Comparison of ENCODE assay signal across 9 mouse cellular contexts in the genomic region with DNA sequence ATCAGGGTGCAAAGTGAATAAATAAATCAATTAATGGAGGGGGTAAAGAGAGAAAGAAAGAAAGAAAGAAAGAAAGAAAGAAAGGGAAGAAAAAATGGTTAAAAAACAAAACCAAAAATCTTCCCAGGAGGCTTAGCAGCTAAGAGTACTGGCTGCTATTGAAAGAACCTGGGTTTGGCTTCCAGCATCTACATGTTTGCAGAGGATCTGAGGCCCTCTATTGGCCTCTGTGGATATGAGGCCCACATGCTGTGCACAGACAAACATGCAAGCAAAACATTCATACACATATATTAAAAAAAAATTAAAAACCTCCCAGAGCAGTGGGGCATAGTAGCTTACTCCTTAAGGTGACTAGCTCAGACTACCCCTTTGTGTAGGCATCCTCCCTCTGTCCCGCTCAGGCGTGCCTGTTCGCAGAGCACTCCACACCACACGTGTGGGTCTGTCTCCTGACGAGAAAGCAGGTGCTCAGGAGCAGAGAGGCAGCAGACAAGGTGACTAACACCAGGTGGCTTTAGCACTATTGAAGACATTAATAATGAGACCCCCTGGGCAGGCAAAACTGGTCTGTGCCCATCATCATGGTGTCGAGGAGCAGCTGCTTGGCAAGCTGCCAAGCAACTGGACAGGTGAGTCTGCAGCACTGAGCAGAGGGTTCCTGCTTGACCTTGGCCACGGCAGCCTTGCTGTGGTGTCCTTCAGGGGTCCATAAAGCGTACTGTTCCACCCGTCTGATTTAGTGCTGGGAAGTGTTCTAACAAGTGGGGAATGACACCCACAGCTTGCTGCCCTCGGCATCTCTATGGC. TPM values are rescaled to one million over a fixed set of nuclear protein-coding genes. Genes with fewer than 3 reads are reported as not detected.
DNase-seq lines count a peak whose midpoint lies in the region; ATAC-seq and TF ChIP-seq lines count a peak whose summit lies in the region.
"Had no signal": no experiment of that assay in that cellular context is flagged by ENCODE, and none has a peak within 500 bp of the region (broad histone marks: within the 10 kb centered on the region; RNA-seq: fewer than 3 reads in every experiment).

No protein-coding gene starts in this region.

- intact Hi-C loops in heart, postnatal 10 days (cut with DNase I) = no loop called here

- H3K27me3 ChIP-seq in heart, postnatal 0 days (ENCODE audit: control insufficient read depth, insufficient read depth, low read length) = no peaks in the 10 kb centered on the region
- no peaks in the 10 kb centered on the region for H3K27me3 ChIP-seq in intestine, embryonic 16.5 days (replicated peaks; ENCODE audit: control insufficient read depth, insufficient read depth, low read length)
- no peaks in the 10 kb centered on the region for H3K27me3 ChIP-seq in midbrain, postnatal 0 days (ENCODE audit: insufficient read depth, low read length)

- TF ChIP-seq POLR2A in cortical plate, adult 2 months (IDR thresholded peaks at IDR 0.05; ENCODE audit: extremely low read depth, insufficient read depth, low read length) = no peak

- H3K4me2 ChIP-seq in heart, postnatal 0 days (ENCODE audit: low read depth, low read length) = no peak overlapping the region
- no peak overlapping the region for H3K4me2 ChIP-seq in intestine, embryonic 16.5 days (ENCODE audit: low read depth, low read length)
- no peak overlapping the region for H3K4me2 ChIP-seq in midbrain, postnatal 0 days (ENCODE audit: low read depth, low read length, poor library complexity, severe bottlenecking)

- TF ChIP-seq EP300 in heart, postnatal 0 days (IDR thresholded peaks at IDR 0.05; ENCODE audit: low read depth) = no peak

- H3K4me3 ChIP-seq in heart, postnatal 0 days (ENCODE audit: low read depth, low read length) = no peak overlapping the region
- H3K4me3 ChIP-seq in cortical plate, adult 2 months (ENCODE audit: insufficient read depth, low read length) = no peak overlapping the region
- no peak overlapping the region for H3K4me3 ChIP-seq in intestine, embryonic 16.5 days (ENCODE audit: low read length)
- no peak overlapping the region for H3K4me3 ChIP-seq in midbrain, postnatal 0 days (ENCODE audit: low read depth, low read length)

- TF ChIP-seq CTCF in heart, postnatal 0 days (IDR thresholded peaks at IDR 0.05; ENCODE audit: low read depth) = 0 out of 2 replicates have a peak, but pooled peaks have one; percentile 5
- peak; percentile 19; the same call in 1 of the 2 replicates for TF ChIP-seq CTCF in cortical plate, adult 2 months (IDR thresholded peaks at IDR 0.05; ENCODE audit: extremely low read depth, insufficient read depth, low read length)
- peak; percentile 55 for TF ChIP-seq CTCF in midbrain, postnatal 0 days (IDR thresholded peaks at IDR 0.05)

- WGBS in heart, postnatal 0 days = 70% methylated on average over 10 of the region's 10 CpGs
- WGBS in intestine, embryonic 16.5 days = 49% methylated on average over 10 of the region's 10 CpGs
- 67% methylated on average over 10 of the region's 10 CpGs for WGBS in midbrain, postnatal 0 days

- ATAC-seq in heart, postnatal 0 days (ENCODE audit: insufficient read depth, low read depth) = no peak
- peak; percentile 31; the same call in 1 of the 2 replicates for ATAC-seq in intestine, embryonic 16.5 days
- no peak; the same call in 1 of the 2 replicates for ATAC-seq in midbrain, postnatal 0 days (ENCODE audit: low FRiP score)
- ATAC-seq: lung, postnatal 0 days had no signal

- H3K4me1 ChIP-seq in heart, postnatal 0 days (ENCODE audit: control insufficient read depth, insufficient read depth) = peaks cover 21% of the 10 kb centered on the region
- peaks cover 26% of the 10 kb centered on the region for H3K4me1 ChIP-seq in cortical plate, adult 2 months (ENCODE audit: control insufficient read depth, insufficient read depth, low read length)
- H3K4me1 ChIP-seq in intestine, embryonic 16.5 days (ENCODE audit: control insufficient read depth, insufficient read depth, low read length) = peaks cover 40% of the 10 kb centered on the region
- 0 out of 2 replicates have a peak, but pooled peaks cover 4% of the 10 kb centered on the region for H3K4me1 ChIP-seq in midbrain, postnatal 0 days (ENCODE audit: insufficient read depth, low read length)

- no peaks in the 10 kb centered on the region for H3K9me3 ChIP-seq in heart, postnatal 0 days (replicated peaks; ENCODE audit: control insufficient read depth, low read length)
- H3K9me3 ChIP-seq in intestine, embryonic 16.5 days (ENCODE audit: control insufficient read depth, low read length) = no peaks in the 10 kb centered on the region
- H3K9me3 ChIP-seq in midbrain, postnatal 0 days (ENCODE audit: low read length) = no peaks in the 10 kb centered on the region

- no peak overlapping the region for H3K27ac ChIP-seq in heart, postnatal 0 days (ENCODE audit: low read depth)
- H3K27ac ChIP-seq in cortical plate, adult 2 months (ENCODE audit: insufficient read depth, low read length) = 0 out of 2 replicates have a peak overlapping the region, but pooled peaks have one; percentile 9
- H3K27ac ChIP-seq in intestine, embryonic 16.5 days (ENCODE audit: low read length) = peak overlapping the region; percentile 79
- H3K27ac ChIP-seq in midbrain, postnatal 0 days (ENCODE audit: low read depth, low read length) = peak overlapping the region; percentile 14; the same call in 1 of the 2 replicates

- H3K9ac ChIP-seq in heart, postnatal 0 days (replicated peaks; ENCODE audit: low read depth, low read length) = no peak overlapping the region
- no peak overlapping the region for H3K9ac ChIP-seq in intestine, embryonic 16.5 days (ENCODE audit: low read depth, low read length)
- H3K9ac ChIP-seq in midbrain, postnatal 0 days (replicated peaks; ENCODE audit: low read length, poor library complexity, severe bottlenecking) = no peak overlapping the region; the same call in 1 of the 2 replicates

- no peaks in the 10 kb centered on the region for H3K36me3 ChIP-seq in heart, postnatal 0 days (replicated peaks; ENCODE audit: control insufficient read depth, insufficient read depth, low read length)
- H3K36me3 ChIP-seq in intestine, embryonic 16.5 days (ENCODE audit: control insufficient read depth, insufficient read depth, low read length) = no peaks in the 10 kb centered on the region
- H3K36me3 ChIP-seq in midbrain, postnatal 0 days (ENCODE audit: insufficient read depth, low read length) = no peaks in the 10 kb centered on the region

- DNase-seq in heart, postnatal 0 days (ENCODE audit: low spot score) = no peak
- no peak for DNase-seq in heart, postnatal 10 days
- DNase-seq in midbrain, postnatal 0 days (ENCODE audit: low spot score) = peak; percentile 47
- no peak for DNase-seq in thymus, adult 18-20 months
- no peak for DNase-seq in right cerebral cortex, postnatal 14 days
- no peak for DNase-seq in adrenal gland, postnatal 25 days

RNA-seq across cellular contexts. Expression of gene Tom1l2, which starts 33.2 kb away (rescaled TPM):
- 56.8 and 77.3 TPM in 2 replicates for total RNA-seq in heart, postnatal 0 days (2014; rRNA removed; ENCODE audit: low replicate concordance)
- 30.5 and 31.3 TPM in 2 replicates for polyA plus RNA-seq in heart, postnatal 0 days (2015; fragmentation: Nextera tagmentation; extraction: Ambion mirVana)
- total RNA-seq in heart, postnatal 10 days (2021) = 100 to 1,000 TPM in 1 of 2 experiments, 10 to 100 TPM in 1; 97.3 to 100 TPM
- polyA plus RNA-seq in cortical plate, adult 2 months (2012; rRNA removed) = 204 and 213 TPM in 2 replicates
- 29.6 and 33.8 TPM in 2 replicates for polyA plus RNA-seq in intestine, embryonic 16.5 days (2015; fragmentation: Nextera tagmentation; extraction: Ambion mirVana)
- total RNA-seq in midbrain, postnatal 0 days (2014; rRNA removed) = 108 and 120 TPM in 2 replicates
- 49.4 and 51.6 TPM in 2 replicates for polyA plus RNA-seq in midbrain, postnatal 0 days (2015; fragmentation: Nextera tagmentation; extraction: Ambion mirVana)
- total RNA-seq in adrenal gland, postnatal 25 days (2021) = 74.6 and 95.4 TPM in 2 replicates

RNA-seq across cellular contexts. Expression of gene Drc3, which starts 33.7 kb away (rescaled TPM):
- total RNA-seq in heart, postnatal 0 days (2014; rRNA removed; ENCODE audit: low replicate concordance) = 2.0 and 2.9 TPM in 2 replicates
- 2.1 and 2.9 TPM in 2 replicates for polyA plus RNA-seq in heart, postnatal 0 days (2015; fragmentation: Nextera tagmentation; extraction: Ambion mirVana)
- total RNA-seq in heart, postnatal 10 days (2021) = 1 to 10 TPM; 1.6 to 2.3 TPM
- 14.2 and 17.3 TPM in 2 replicates for polyA plus RNA-seq in cortical plate, adult 2 months (2012; rRNA removed)
- polyA plus RNA-seq in intestine, embryonic 16.5 days (2015; fragmentation: Nextera tagmentation; extraction: Ambion mirVana) = 1.9 and 2.2 TPM in 2 replicates
- 9.2 and 14.1 TPM in 2 replicates for total RNA-seq in midbrain, postnatal 0 days (2014; rRNA removed)
- polyA plus RNA-seq in midbrain, postnatal 0 days (2015; fragmentation: Nextera tagmentation; extraction: Ambion mirVana) = 7.1 and 8.6 TPM in 2 replicates
- total RNA-seq in adrenal gland, postnatal 25 days (2021) = 0.81 and 2.3 TPM in 2 replicates

Comparison
In these comparisons a context has a peak if more than half of its experiments do, and no peak if none do; other contexts are left out.
1. CTCF ChIP-seq: peak in every context shown above with its lines; median percentile 55 in midbrain, postnatal 0 days; 19 in cortical plate, adult 2 months; 5 in heart, postnatal 0 days.